Mouse (Mus musculus) right cerebral cortex, postnatal 4 days (tissue): ENCODE measurements around the gene Gabbr2.

ENCODE experiments used
- DNase-seq: peaks from one replicate; pipeline ENCODE4 v3.0.0-alpha.2; 2022

Gene Gabbr2

DNA sequence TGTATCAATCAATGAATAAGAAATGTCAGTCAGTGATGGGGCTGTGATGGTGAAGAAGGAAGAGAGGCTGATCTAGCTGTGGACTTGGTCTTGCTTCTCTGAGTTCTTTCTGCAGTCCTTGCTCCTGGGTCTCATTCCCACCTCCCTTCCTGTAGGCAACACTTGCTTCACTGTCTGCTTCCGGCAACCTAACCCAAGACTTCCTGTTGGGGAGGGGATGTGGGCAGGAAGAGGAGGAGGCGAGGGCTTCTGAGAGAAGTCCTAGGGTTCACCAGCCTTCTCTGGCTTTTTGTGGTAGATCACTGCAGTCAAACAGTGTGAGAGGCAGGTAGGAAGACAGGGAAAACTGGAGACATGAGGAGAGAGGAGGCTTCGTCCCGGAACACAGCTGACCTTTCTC, 239.4 kb downstream of the Gabbr2 start:
- DNase-seq, result no peak

DNA sequence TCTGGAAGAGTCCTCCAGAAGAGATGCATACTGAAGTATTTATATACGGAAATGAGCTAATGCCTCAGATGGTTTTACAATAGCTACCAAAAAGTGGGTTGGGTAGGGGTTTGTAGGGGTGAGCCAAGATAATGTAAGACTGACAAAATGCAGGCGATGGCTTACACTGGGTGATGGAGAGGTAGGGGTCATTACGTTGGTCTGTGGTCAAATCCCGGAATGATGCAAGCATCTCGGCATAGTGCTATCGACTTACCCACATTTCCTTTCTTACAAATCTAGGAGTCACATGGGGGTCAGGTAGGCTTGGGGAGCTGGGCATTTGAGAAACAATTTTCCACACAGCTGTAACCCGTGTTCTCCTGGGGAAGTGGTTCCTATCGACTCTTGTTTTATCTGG, 242.7 kb downstream of the Gabbr2 start:
- DNase-seq, result no peak

- no peak for DNase-seq
Measured at GRCm38 (mm10) chr4:46747007-46747746, 244.5 kb downstream of the Gabbr2 start.

- DNase-seq, result no peak
Measured at GRCm38 (mm10) chr4:46745536-46745935, 246.1 kb downstream of the Gabbr2 start.

GRCm38 (mm10) chr4:46744583-46745155, 247.0 kb downstream of the Gabbr2 start:
- no peak for DNase-seq

DNA sequence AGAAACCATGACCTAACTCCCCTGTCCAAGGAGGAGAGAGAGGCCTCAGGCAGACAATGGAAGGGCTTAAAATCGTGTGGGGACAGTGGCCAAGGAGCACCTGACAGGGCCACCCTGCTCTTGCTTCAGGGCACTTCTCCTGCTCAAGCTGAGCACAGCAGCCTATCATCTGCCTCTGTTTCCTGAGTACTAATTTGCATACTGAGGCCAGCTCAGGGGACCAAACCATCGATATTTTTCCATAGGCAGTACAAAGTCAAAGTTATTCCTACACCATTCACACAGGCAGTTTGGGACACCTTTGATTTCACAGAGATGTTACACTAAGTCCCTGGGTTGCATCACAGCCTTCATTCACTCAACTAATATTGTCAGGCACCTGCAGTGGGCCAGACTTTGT, 249.1 kb downstream of the Gabbr2 start:
- no peak for DNase-seq

DNA sequence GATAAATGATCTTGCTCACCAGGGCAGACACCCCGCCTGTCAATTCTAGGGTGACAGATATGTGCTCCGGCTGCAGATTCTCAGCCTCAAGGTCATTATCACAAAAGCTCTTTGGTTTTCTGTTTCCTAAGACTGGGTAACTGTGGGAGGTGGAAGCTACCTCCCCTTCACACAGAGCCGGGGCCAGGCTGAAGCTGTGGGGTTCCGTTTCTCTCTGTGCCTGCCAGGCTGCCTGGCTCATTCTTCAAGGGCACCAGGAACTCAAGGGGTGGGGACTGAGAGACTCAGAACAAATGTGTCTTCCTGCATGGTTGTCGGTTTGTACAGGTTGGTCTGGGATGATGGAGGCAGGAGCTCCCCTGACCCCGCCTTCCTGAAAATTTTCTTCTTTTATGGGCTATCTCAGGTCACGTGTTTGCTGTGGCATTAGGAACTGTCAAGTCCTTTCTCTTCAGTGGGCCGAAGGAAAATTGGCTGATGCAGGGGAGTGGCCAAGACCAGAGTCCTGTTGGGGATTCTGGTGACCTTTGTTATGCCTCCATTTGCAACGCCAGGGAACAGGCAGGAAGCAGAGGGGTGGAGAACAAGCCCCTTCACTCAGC, 254.7 kb downstream of the Gabbr2 start:
- DNase-seq, result no peak

GRCm38 (mm10) chr4:46734906-46735305, 256.8 kb downstream of the Gabbr2 start:
- no peak for DNase-seq

DNA sequence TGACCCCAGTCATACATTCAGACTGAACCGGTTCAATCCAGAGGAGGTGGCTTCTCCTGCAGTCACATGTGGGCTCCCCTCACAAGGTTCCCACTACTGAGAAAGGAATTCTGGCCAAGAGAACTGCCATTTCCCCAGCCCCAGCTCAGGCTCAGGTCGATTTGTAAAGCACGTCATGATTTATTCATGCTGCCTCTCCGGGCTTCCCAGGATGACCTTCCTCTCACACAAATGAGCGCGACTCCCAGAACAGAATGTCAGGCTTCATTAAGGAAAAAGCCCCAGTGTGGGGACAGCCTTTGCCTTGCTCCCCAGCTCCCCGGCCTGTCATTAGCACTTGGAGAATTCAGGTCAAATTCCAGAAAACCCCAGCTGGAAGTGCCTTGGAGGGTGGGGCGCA, 260.1 kb downstream of the Gabbr2 start:
- DNase-seq, result no peak

DNA sequence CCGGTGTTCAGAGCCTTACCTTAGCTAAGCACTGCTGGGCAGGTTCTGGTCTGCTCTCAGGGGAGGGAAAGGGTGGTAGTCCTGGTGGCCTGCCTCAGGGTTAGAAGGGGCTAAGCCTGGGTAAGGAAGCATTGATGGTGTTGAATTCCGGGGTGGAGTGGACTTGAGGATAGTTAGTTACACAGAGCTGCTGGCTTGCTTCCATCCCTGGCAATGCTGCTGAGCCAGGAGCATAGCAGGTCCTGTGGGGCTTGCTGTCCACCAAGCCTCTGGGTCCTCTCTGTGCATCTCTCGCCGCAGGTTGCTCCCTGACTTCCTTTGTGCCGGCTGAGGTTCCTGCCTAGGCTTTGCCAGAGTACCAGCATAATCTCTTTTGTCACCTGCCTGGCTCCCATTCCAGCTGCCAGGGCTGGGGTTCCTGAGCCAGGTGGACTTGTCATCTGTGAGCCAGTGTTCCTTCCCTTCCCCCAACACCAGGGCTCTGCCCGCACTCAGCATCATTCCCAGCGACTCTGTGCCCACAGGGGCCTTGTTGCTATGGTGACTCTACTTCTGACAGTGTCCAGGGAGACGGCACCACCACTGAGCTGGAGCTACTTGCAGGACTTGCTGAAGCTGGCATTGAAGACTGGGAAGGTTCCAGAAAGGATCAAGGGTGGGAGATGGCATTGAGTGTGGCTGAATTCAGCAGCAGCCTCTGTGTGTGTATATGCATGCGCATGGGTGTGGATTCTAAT, 262.2 kb downstream of the Gabbr2 start:
- peak; percentile 38 for DNase-seq

DNA sequence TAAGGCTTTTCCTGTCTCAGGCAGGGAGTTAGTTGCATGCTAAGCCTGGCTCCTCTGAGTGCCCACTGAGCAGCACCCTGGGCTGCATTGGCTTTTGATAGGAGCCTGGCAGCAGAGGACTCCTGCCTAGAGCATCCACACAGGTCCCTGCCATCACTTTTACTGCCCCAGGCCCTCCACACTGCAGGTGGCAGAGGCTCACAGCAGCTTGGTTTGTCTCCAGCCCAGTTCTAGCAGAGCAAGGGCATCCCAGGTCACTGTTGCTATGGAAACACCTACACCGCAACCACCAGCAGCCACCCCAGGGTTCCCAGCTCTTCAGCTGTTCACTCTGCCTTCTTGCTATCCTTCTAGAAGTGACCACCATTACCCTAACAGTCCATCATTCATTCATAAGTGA, 263.4 kb downstream of the Gabbr2 start:
- no peak for DNase-seq

GRCm38 (mm10) chr4:46727153-46727552, 264.5 kb downstream of the Gabbr2 start:
- DNase-seq, result no peak

DNA sequence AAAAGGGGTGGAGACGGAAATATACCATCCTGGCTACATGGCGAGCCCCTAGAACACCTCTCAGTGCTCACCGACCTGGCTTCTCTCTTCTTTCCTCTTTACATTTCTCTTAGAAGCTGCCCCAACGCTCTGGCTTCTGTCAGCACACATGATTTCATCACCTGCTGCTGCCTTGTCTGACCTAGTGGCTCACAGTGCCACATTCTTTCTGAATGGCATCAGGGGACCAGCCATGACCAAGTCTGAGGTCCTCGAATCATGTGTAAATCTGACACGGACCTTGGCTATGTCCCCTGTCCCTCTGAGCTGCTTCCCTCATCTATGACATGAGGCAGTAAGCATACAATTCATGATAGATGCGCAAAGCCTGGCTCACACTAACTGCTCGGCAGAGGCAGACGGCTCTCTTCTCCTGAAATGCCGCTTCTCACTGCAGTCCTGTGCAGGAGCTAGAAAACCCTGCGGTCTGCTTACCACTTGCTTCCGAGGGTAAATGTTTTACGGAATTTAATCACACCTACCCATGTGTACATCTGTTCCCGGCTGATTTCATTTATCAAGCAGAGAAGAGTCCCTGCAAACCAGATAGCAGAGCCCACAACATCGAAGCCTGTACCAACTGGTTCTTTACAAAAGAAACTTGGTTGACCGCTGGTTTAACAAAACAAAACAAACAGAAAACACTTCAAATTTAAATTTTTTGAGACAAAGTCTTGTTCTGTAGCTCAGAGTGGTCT, 270.7 kb downstream of the Gabbr2 start:
- DNase-seq, result no peak

- DNase-seq, result no peak
Measured at GRCm38 (mm10) chr4:46720070-46720469, 271.6 kb downstream of the Gabbr2 start.

DNA sequence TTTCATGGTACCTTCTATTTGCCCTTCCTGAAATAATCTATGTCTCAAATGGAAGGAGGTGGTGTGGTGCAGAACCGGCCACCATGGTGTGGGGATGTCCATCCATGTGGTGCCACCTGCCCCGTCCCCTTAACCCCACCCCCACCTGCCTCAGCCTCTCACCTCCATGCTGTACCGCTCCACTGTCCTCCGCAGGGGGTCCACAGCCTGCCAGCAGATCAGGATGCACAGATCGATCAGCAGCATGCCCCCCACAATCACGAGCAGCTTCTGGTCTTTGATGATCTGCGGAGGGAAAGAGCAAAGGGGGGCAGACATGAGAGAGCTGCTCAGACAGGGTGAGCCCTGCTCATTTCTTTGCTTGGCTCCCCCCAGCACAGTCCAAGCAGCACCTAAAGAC, 273.0 kb downstream of the Gabbr2 start:
- DNase-seq, result no peak

- no peak for DNase-seq
Measured at GRCm38 (mm10) chr4:46717156-46717555, 274.5 kb downstream of the Gabbr2 start.

GRCm38 (mm10) chr4:46716361-46716760, 275.3 kb downstream of the Gabbr2 start:
- DNase-seq, result no peak

DNA sequence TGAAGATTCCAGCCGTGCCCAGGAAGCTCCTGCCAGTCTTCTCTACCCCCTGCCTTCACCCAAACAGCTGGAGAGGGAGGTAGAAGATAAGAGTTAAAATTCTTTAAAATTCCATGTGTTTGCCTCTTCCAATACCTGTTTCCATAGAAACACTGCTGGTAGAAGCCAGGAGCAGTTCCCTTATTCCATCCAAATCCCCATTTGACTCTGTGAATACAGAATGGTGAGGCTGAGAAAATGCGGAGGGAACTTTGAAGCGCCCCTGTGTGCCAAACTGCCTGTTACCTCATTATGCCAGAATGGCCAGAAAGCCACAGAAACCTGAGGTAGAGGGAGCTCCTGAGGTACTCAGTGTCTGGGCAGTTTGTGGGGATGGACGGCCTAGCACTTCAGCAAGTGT, 281.1 kb downstream of the Gabbr2 start:
- DNase-seq, result no peak

DNA sequence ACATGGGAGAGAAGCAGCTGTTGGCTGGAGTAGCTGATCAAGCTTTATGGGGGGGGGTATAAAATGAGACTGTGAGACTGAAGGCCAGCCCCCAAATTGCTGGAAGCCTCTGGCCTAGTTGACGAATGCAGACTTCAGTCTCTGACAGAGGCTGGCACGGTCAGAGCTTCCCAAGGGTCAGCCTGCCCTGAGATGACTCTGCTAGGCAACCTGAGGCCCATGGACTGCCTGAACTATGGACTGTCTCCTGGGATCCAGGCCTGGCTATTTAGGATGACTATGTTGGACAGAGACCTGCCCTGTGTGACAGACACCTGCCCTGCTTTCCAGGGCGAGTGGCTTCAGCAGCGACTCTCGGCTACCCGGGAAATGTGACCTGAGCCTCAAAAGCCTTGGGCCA, 281.7 kb downstream of the Gabbr2 start:
- DNase-seq, result no peak

- DNase-seq, result no peak
Measured at GRCm38 (mm10) chr4:46709492-46709891, 282.2 kb downstream of the Gabbr2 start.

- DNase-seq, result no peak
Measured at GRCm38 (mm10) chr4:46705739-46706138, 285.9 kb downstream of the Gabbr2 start.

- no peak for DNase-seq
Measured at GRCm38 (mm10) chr4:46703146-46703545, 288.5 kb downstream of the Gabbr2 start.

DNA sequence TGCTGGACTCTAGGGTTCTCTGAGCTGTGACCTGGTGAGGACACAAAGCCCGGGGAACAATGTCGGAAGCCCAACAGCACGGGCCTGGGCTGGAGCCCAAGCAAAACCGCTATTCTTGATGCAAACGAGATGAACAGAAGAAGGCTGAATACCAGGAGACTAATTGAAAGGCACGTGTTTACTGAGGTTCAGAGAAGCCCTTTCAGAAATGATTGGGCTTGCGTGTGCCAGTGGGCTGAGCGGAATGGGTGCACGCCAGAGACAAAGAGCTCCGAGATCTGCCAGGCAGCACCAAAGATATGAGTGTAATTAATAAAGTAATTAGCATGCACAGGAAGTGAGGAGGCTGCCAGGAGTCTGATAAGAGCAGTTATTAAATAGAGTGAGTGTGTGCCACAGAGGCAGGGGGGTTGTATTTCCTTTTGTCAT, 291.4 kb downstream of the Gabbr2 start:
- DNase-seq, result no peak
